Mouse (Mus musculus) spleen, adult 12 weeks (tissue): ENCODE results near the gene Gm21704.
"Not testable (repeated sequence)": the region's sequence is repeated elsewhere in the genome, so short reads cannot be mapped to it uniquely, and the experiment has no call there.

Source experiments
- DNase-seq: peaks from one replicate; pipeline ENCODE4 v3.0.0; 2022; ENCODE audit warnings: low spot score

The Gm21704 gene

DNA sequence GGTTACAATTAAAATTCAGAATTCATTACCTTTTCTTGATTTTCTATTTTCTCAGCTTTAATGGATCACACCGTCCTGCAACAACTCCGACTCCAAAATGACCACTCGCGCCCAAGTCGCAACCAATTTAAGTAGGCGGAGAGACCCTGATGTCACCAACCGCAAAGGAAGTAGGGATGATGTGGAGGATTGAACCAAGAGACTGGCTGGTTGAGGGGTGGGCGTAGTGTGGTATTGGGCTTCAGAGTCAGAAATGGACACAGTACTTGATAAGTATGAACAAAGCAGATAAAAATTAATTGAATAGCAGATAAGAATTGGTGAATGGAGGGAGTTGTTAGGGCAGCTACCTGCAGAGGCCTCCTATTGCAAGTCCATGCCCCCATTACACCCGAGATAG lies at the start of gene Gm21704, which contains the start of gene Gm21708:
Gene Gm21704 (minus strand): TSS at position 101 of the 400 bp plus-strand sequence.
Gene Gm21708 (minus strand): TSS at position 101 of the 400 bp plus-strand sequence.
- not testable (repeated sequence) for DNase-seq

DNA sequence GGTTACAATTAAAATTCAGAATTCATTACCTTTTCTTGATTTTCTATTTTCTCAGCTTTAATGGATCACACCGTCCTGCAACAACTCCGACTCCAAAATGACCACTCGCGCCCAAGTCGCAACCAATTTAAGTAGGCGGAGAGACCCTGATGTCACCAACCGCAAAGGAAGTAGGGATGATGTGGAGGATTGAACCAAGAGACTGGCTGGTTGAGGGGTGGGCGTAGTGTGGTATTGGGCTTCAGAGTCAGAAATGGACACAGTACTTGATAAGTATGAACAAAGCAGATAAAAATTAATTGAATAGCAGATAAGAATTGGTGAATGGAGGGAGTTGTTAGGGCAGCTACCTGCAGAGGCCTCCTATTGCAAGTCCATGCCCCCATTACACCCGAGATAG lies 64.7 kb downstream of the Gm21704 start, which contains the start of gene Gm21693:
Gene Gm21693 (minus strand): TSS at position 101 of the 400 bp plus-strand sequence.
- not testable (repeated sequence) for DNase-seq

DNA sequence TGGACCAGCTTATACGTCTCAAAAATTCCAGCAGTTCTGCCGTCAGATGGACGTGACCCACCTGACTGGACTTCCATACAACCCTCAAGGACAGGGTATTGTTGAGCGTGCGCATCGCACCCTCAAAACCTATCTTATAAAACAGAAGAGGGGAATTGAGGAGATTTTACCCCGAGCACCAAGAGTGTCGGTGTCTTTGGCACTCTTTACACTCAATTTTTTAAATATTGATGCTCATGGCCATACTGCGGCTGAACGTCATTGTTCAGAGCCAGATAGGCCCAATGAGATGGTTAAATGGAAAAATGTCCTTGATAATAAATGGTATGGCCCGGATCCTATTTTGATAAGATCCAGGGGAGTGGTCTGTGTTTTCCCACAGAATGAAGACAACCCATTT lies 69.3 kb downstream of the Gm21704 start:
- DNase-seq: not testable (repeated sequence)
